Mouse (Mus musculus): Measurements from ENCODE around the gene Olfr649. TPM values are rescaled to one million over a fixed set of nuclear protein-coding genes. Genes with fewer than 3 reads are reported as not detected.

Olfr649 gene
- total RNA-seq, 2 experiments from 2014 or later = not detected

Other genes starting within 250 kb of the Olfr649 start
- not detected for gene Olfr635, start 224.8 kb downstream of the Olfr649 start, total RNA-seq (2021)
- gene Olfr638, start 197.2 kb downstream of the Olfr649 start, total RNA-seq (2021) = not detected
- not detected for gene Olfr639, start 178.7 kb downstream of the Olfr649 start, total RNA-seq (2021)
- gene Olfr640, start 170.4 kb downstream of the Olfr649 start, total RNA-seq (2021) = not detected
- gene Olfr641, start 160.5 kb downstream of the Olfr649 start, total RNA-seq (2021) = not detected
- gene Olfr642, start 143.3 kb downstream of the Olfr649 start, total RNA-seq (2021) = not detected
- gene 4930516K23Rik, start 134.5 kb downstream of the Olfr649 start, total RNA-seq (2021) = not detected
- gene Olfr644, start 124.1 kb downstream of the Olfr649 start, total RNA-seq (2021) = not detected
- gene Olfr645, start 110.5 kb downstream of the Olfr649 start, total RNA-seq (2021) = not detected
- gene Olfr646, start 91.1 kb downstream of the Olfr649 start, total RNA-seq (2021) = not detected
- not detected for gene Ubqln5, start 66.2 kb downstream of the Olfr649 start, total RNA-seq (2021)
- not detected for gene Olfr643, start 58.6 kb downstream of the Olfr649 start, total RNA-seq (2021)
- not detected for gene Ubqln3, start 52.7 kb downstream of the Olfr649 start, total RNA-seq (2021)
- gene Ubqlnl, start 45.4 kb downstream of the Olfr649 start, total RNA-seq (2021) = not detected
- not detected for gene Olfm5, start 31.2 kb downstream of the Olfr649 start, total RNA-seq (2021)
- gene Olfr648, start 12.6 kb downstream of the Olfr649 start, total RNA-seq (2021) = not detected
- gene Trim6, start 22.8 kb upstream of the Olfr649 start, total RNA-seq (2021) = under 1 TPM; 0.14 to 0.89 TPM
- gene Trim34a, start 48.5 kb upstream of the Olfr649 start, total RNA-seq (2021) = 1 to 10 TPM; 4.0 to 6.1 TPM
- 1 to 10 TPM; 2.0 to 3.0 TPM for gene Trim5, start 92.1 kb upstream of the Olfr649 start, total RNA-seq (2021)
- 1 to 10 TPM; 6.6 to 9.2 TPM for gene Trim12a, start 119.5 kb upstream of the Olfr649 start, total RNA-seq (2021)
- gene Trim34b, start 133.5 kb upstream of the Olfr649 start, total RNA-seq (2021) = under 1 TPM; 0.36 to 0.54 TPM
- 1 to 10 TPM; 5.1 to 5.3 TPM for gene Trim12c, start 157.4 kb upstream of the Olfr649 start, total RNA-seq (2021)
- gene Trim30b, start 173.9 kb upstream of the Olfr649 start, total RNA-seq (2021) = under 1 TPM; 0.11 to 0.22 TPM
- gene Trim30c, start 204.9 kb upstream of the Olfr649 start, total RNA-seq (2021) = under 1 TPM in 1 of 2 experiments, not detected in 1; 0.41 TPM

Data from heart, postnatal 36 days (tissue).